Mouse (Mus musculus) CH12.LX (cell line): ENCODE data around the gene Tbc1d16. TPM values are rescaled to one million over a fixed set of nuclear protein-coding genes. Genes with fewer than 3 reads are reported as not detected.

ENCODE experiments used
- DNase-seq: peaks from one replicate; pipeline ENCODE4 v3.0.0-alpha.2; 2013; ENCODE audit errors: extremely low read depth
- H3K27ac ChIP-seq: 2 replicates; pipeline ENCODE4 v1.5.1; 2012; ENCODE audit warnings: low read depth, mild to moderate bottlenecking, control low read depth, moderate library complexity; ENCODE audit not compliant: insufficient read depth
- H3K27me3 ChIP-seq: replicated peaks from 2 replicates; pipeline ENCODE3; 2012; ENCODE audit warnings: inconsistent platforms
- H3K36me3 ChIP-seq, 2 experiments: replicated peaks in 1 of 2; 2 replicates each; pipeline versions ENCODE3 to v1.6.1; 2012; ENCODE audit warnings: inconsistent platforms in 1 of 2, low read length in 1 of 2, mild to moderate bottlenecking in 1 of 2, mixed read lengths in 1 of 2, moderate library complexity in 1 of 2; ENCODE audit not compliant: control insufficient read depth in 1 of 2, insufficient read depth in 1 of 2
- H3K4me1 ChIP-seq, 2 experiments: 2 replicates each; pipeline ENCODE4 v1.6.1; 2012; ENCODE audit warnings: inconsistent platforms in 1 of 2, moderate library complexity in 1 of 2; ENCODE audit not compliant: insufficient read depth in 2 of 2, control insufficient read depth in 1 of 2
- H3K4me2 ChIP-seq: 2 replicates; pipeline ENCODE4 v1.6.1; 2012; ENCODE audit warnings: low read depth, mild to moderate bottlenecking, control low read depth; ENCODE audit not compliant: poor library complexity, insufficient read depth, severe bottlenecking
- H3K4me3 ChIP-seq, 3 experiments: fragments of 150-350 bp in 1 of 3; sonication (generic) in 1 of 3; replicated peaks in 1 of 3; 2 replicates each; pipeline versions ENCODE3 to v1.5.1; 2011 to 2012; ENCODE audit warnings: low read depth in 2 of 3, low read length in 2 of 3, mild to moderate bottlenecking in 2 of 3, moderate library complexity in 2 of 3, control low read depth in 1 of 3, improper control_type of control experiment in 1 of 3, inconsistent platforms in 1 of 3, mixed read lengths in 1 of 3; ENCODE audit not compliant: poor library complexity in 1 of 3
- H3K79me2 ChIP-seq: replicated peaks from 2 replicates; pipeline ENCODE4 v1.6.1; 2012; ENCODE audit warnings: mild to moderate bottlenecking, moderate library complexity; ENCODE audit not compliant: control insufficient read depth, poor library complexity, insufficient read depth, severe bottlenecking; ENCODE audit errors: extremely low read depth
- H3K9ac ChIP-seq: 2 replicates; pipeline ENCODE4 v1.6.1; 2012; ENCODE audit warnings: low read depth, mild to moderate bottlenecking, control low read depth, moderate library complexity; ENCODE audit not compliant: insufficient read depth
- H3K9me3 ChIP-seq: replicated peaks from 2 replicates; pipeline ENCODE3; 2012; ENCODE audit warnings: low read length, inconsistent platforms, mixed read lengths
- BHLHE40 ChIP-seq: IDR thresholded peaks from 2 replicates; pipeline ENCODE4 v1.6.1; 2011; ENCODE audit warnings: mild to moderate bottlenecking, low read depth, low read length, improper control_type of control experiment
- CTCF ChIP-seq, 2 experiments: IDR thresholded peaks in 1 of 2; conservative IDR thresholded peaks in 1 of 2; 2 replicates each; pipeline ENCODE4 v1.5.1; 2011 to 2012; ENCODE audit warnings: low read depth in 2 of 2, low read length in 2 of 2, improper control_type of control experiment in 1 of 2, inconsistent platforms in 1 of 2, mild to moderate bottlenecking in 1 of 2, moderate library complexity in 1 of 2
- ETS1 ChIP-seq: conservative IDR thresholded peaks from 2 replicates; pipeline ENCODE4 v1.6.1; 2012; ENCODE audit warnings: low read depth, mild to moderate bottlenecking, inconsistent platforms, low read length, improper control_type of control experiment, moderate library complexity
- GABPA ChIP-seq: IDR thresholded peaks from 2 replicates; pipeline ENCODE4 v1.6.1; 2012; ENCODE audit warnings: low read depth, low read length, improper control_type of control experiment, inconsistent platforms; ENCODE audit not compliant: insufficient replicate concordance
- JUN ChIP-seq: IDR thresholded peaks from 2 replicates; pipeline ENCODE4 v1.6.1; 2011; ENCODE audit warnings: low read depth, mild to moderate bottlenecking, low read length, improper control_type of control experiment, moderate library complexity; ENCODE audit not compliant: insufficient read depth
- MAZ ChIP-seq: IDR thresholded peaks from 2 replicates; pipeline ENCODE4 v1.6.1; 2012; ENCODE audit warnings: low read depth, mild to moderate bottlenecking, inconsistent platforms, low read length, improper control_type of control experiment, moderate library complexity
- NRF1 ChIP-seq: IDR thresholded peaks from 2 replicates; pipeline ENCODE4 v1.6.1; 2014; ENCODE audit warnings: low read depth, mild to moderate bottlenecking, inconsistent platforms, low read length, improper control_type of control experiment, moderate library complexity
- PAX5 ChIP-seq: IDR thresholded peaks from 2 replicates; pipeline ENCODE4 v1.6.1; 2012; ENCODE audit warnings: low read length, inconsistent platforms, mixed read lengths
- ZMIZ1 ChIP-seq: IDR thresholded peaks from 2 replicates; pipeline ENCODE4 v1.6.1; 2012; ENCODE audit warnings: low read depth, mild to moderate bottlenecking, inconsistent platforms, low read length, improper control_type of control experiment
- dilution Hi-C: fragments of 300-500 bp; cut with MboI; formaldehyde crosslinking; loops from 2 replicates; pipeline ENCODE4 v1.14.3; 2020; ENCODE audit warnings: low sequenced_read_pairs; ENCODE audit not compliant: extremely low pct_unique_long_range_greater_than_20kb, extremely low pct_ligation_motif_present
- in situ Hi-C: fragments of 300-500 bp; cut with MboI; formaldehyde crosslinking; loops from 3 replicates; pipeline ENCODE4 v1.14.3; 2019; ENCODE audit warnings: low sequenced_read_pairs, low pct_ligation_motif_present, low pct_unique_long_range_greater_than_20kb, mixed read lengths
- polyA plus RNA-seq: library from polyadenylated mRNA; unstranded; fragments of >175 nt; gene quantifications from 2 replicates; pipeline ENCODE4 v1.2.1, GENCODE M21; 2012; ENCODE audit warnings: low read depth; ENCODE audit not compliant: insufficient read length
- total RNA-seq, 2 experiments: library from RNA; depleted of rRNA; stranded (reverse); fragments of 300-350 nt in 1 of 2; fragments of >200 nt in 1 of 2; gene quantifications; 2 replicates each; pipeline ENCODE4 v1.2.3; 2012 to 2014

Tbc1d16 gene
- total and polyA plus RNA-seq, 3 experiments = 0.79 to 15.9 (median 2.7) TPM

DNA sequence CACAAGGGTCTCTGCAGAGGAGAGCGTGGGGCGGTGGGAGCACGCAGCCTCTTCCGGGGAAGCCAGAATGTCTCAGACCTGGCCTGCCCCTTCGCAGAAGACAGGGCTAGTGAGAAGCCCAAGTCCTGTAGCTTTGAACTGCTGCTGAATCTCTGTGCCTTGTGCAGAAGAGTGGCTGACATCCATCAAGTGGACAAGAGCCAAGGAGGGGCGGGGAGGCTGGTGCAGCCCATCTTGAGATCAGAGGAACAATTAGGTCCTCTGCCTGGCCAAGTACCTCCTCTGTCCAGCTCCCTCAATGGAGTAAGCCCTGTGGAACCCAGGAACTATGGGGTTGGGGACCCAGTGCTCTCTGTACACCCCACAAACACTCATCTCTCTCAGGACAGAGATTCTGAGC is 89.3 kb downstream of the Tbc1d16 start:
- dilution Hi-C loops (no loop called here), in situ Hi-C loops (loop anchor here (10.0 kb wide), 1 partner anchor 46 kb away; no protein-coding TSS in a partner anchor)
- Histone ChIP-seq H3K27me3 (peaks cover 13% of the 10 kb centered on the region), H3K4me3 (no peak overlapping the region), H3K79me2 (no peaks in the 10 kb centered on the region), H3K4me2 (no peak overlapping the region), H3K4me1 (peaks cover 35 to 64% of the 10 kb centered on the region in 2 experiments), H3K9ac (no peak overlapping the region), H3K9me3 (no peaks in the 10 kb centered on the region), H3K36me3 (no peaks in the 10 kb centered on the region), H3K27ac (no peak overlapping the region)
- no peak for TF ChIP-seq MAZ
- no peak for TF ChIP-seq CTCF (conservative IDR thresholded peaks at IDR 0.05 in 1 of 2, IDR thresholded peaks at IDR 0.05 in 1 of 2; ENCODE audit: low read depth in 2 of 2, low read length in 2 of 2)
- TF ChIP-seq ZMIZ1 = no peak
- TF ChIP-seq ETS1 = no peak
- no peak for TF ChIP-seq GABPA
- no peak for DNase-seq

DNA sequence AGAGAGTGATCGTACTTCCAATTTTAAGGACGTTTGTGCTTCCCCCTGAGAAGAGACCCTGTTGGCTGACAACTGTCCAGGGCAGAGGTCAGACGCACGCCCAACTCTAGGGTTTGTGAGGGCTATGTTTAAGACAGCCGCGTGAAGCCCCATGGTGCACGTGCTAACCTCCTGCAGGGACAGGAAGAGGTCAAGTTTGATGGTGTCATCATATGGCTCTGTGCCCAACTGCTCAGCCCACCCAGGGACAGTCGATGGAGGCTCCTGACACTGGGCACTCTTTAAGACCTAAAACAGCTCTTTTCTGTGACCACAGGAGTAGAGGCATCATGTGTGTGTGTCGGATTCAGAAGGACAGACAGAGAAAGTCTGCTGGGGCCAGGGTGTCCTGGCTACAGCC is 90.1 kb downstream of the Tbc1d16 start:
- Histone ChIP-seq H3K36me3 (no peaks in the 10 kb centered on the region), H3K27ac (no peak overlapping the region), H3K9ac (no peak overlapping the region), H3K79me2 (no peaks in the 10 kb centered on the region), H3K4me2 (no peak overlapping the region)
- no peak for DNase-seq
- in situ Hi-C loops = loop anchor here (10.0 kb wide), 1 partner anchor 47 kb away; no protein-coding TSS in a partner anchor
- TF ChIP-seq NRF1 (no peak), BHLHE40 (peak; percentile 37; the same call in 1 of the 2 replicates), PAX5 (no peak)
- TF ChIP-seq, all 38 proteins: peak for 1
- Histone ChIP-seq H3K27me3 (peaks cover 13% of the 10 kb centered on the region), H3K4me1 (peaks cover 34 to 62% of the 10 kb centered on the region in 2 experiments), H3K4me3 (no peak overlapping the region), H3K9me3 (no peaks in the 10 kb centered on the region)
- dilution Hi-C loops = no loop called here

DNA sequence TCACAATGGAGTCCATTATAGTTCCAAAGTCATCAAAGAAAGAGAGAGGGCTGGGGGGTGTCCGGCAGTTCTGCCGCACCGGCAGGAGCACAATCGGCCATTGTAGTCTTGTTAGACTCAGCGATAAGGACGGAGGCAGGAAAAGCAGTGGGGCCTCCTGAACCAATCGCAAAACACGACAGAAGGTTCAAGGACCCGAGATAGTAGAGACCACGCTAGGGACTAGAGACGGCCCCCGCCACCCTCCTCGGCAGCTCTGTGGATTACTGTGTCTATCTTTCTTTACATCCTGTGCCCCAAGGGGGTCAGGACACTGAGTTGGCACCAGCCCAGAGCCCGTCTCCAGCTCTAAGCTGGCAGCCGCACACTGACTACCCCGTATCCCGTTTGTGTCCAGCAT is 93.7 kb downstream of the Tbc1d16 start:
- Histone ChIP-seq H3K36me3 (no peaks in the 10 kb centered on the region), H3K9ac (peak overlapping the region; percentile 58), H3K4me1 (peaks cover 44 to 77% of the 10 kb centered on the region in 2 experiments), H3K27me3 (peaks cover under 1% of the 10 kb centered on the region), H3K9me3 (peaks cover 8% of the 10 kb centered on the region), H3K79me2 (no peaks in the 10 kb centered on the region), H3K27ac (peak overlapping the region; percentile 92), H3K4me2 (peak overlapping the region; percentile 80; the same call in 1 of the 2 replicates), H3K4me3 (no peak overlapping the region)
- in situ Hi-C loops (loop anchor here (10.0 kb wide), 1 partner anchor 50 kb away; no protein-coding TSS in a partner anchor), dilution Hi-C loops (no loop called here)
- no peak for DNase-seq
- TF ChIP-seq JUN (no peak), ZMIZ1 (0 out of 2 replicates have a peak, but pooled peaks have one; percentile 42)
